Mouse (Mus musculus): ENCODE data around the gene Omp. TPM values are rescaled to one million over a fixed set of nuclear protein-coding genes. Genes with fewer than 3 reads are reported as not detected.
A peak's percentile ranks its signal among the peaks of the same experiment; 100 is the strongest.

The Omp gene
- total RNA-seq (2014; rRNA removed) = 0.07 and 0.47 TPM in 2 replicates
- 0.48 and 0.49 TPM in 2 replicates for polyA plus RNA-seq (2015; fragmentation: Nextera tagmentation; extraction: Ambion mirVana)

- H3K4me2 ChIP-seq (ENCODE audit: low read depth, low read length) = no peak within 1 kb of the TSS
- no peaks in the 10 kb centered on the region for H3K36me3 ChIP-seq (ENCODE audit: insufficient read depth, low read length)
- DNase-seq (ENCODE audit: low spot score) (no peak), ATAC-seq (no peak)
- no peak within 1 kb of the TSS for H3K9ac ChIP-seq (replicated peaks; ENCODE audit: low read length)
- 88% methylated on average over 5 of the region's 5 CpGs for WGBS
- no peaks in the 10 kb centered on the region for H3K9me3 ChIP-seq (ENCODE audit: low read length)
- H3K27ac ChIP-seq = no peak within 1 kb of the TSS
- H3K4me1 ChIP-seq (ENCODE audit: insufficient read depth, low read length) = 0 out of 2 replicates have a peak, but pooled peaks cover 5% of the 10 kb centered on the region
- no peaks in the 10 kb centered on the region for H3K27me3 ChIP-seq (ENCODE audit: insufficient read depth, low read length)
- no peak for TF ChIP-seq CTCF (IDR thresholded peaks at IDR 0.05; ENCODE audit: low read depth)
- no peak within 1 kb of the TSS for H3K4me3 ChIP-seq (ENCODE audit: low read length)
Observed at GRCm38 (mm10) chr7:98145402-98145801, at the start of gene Omp. Omp (minus strand) TSS chr7:98145502.

- WGBS = 2% methylated on average over 61 of the region's 61 CpGs
- H3K4me1 ChIP-seq (ENCODE audit: insufficient read depth, low read length) = 0 out of 2 replicates have a peak, but pooled peaks cover 3% of the 10 kb centered on the region
- H3K27ac ChIP-seq = no peak overlapping the region
- peaks cover 19% of the 10 kb centered on the region for H3K27me3 ChIP-seq (ENCODE audit: insufficient read depth, low read length)
- TF ChIP-seq CTCF (IDR thresholded peaks at IDR 0.05; ENCODE audit: low read depth) = no peak
- ATAC-seq (peak; percentile 72), DNase-seq (ENCODE audit: low spot score) (peak; percentile 57)
- H3K9me3 ChIP-seq (ENCODE audit: low read length) = no peaks in the 10 kb centered on the region
- H3K9ac ChIP-seq (replicated peaks; ENCODE audit: low read length) = peak overlapping the region; percentile 40; the same call in 1 of the 2 replicates
- peak overlapping the region; percentile 38 for H3K4me3 ChIP-seq (ENCODE audit: low read length)
- H3K36me3 ChIP-seq (ENCODE audit: insufficient read depth, low read length) = no peaks in the 10 kb centered on the region
- H3K4me2 ChIP-seq (ENCODE audit: low read depth, low read length) = peak overlapping the region; percentile 70
Observed at GRCm38 (mm10) chr7:98194026-98194792, 48.9 kb upstream of the Omp start.

GRCm38 (mm10) chr7:98193515-98194025 is 48.3 kb upstream of the Omp start:
- Histone ChIP-seq H3K27me3 (ENCODE audit: insufficient read depth, low read length) (peaks cover 19% of the 10 kb centered on the region), H3K4me3 (ENCODE audit: low read length) (peak overlapping the region; percentile 38), H3K4me2 (ENCODE audit: low read depth, low read length) (peak overlapping the region; percentile 70), H3K9me3 (ENCODE audit: low read length) (no peaks in the 10 kb centered on the region), H3K36me3 (ENCODE audit: insufficient read depth, low read length) (no peaks in the 10 kb centered on the region), H3K27ac (no peak overlapping the region), H3K9ac (replicated peaks; ENCODE audit: low read length) (peak overlapping the region; percentile 40; the same call in 1 of the 2 replicates), H3K4me1 (ENCODE audit: insufficient read depth, low read length) (0 out of 2 replicates have a peak, but pooled peaks cover 3% of the 10 kb centered on the region)
- WGBS = 2% methylated on average over 36 of the region's 36 CpGs
- DNase-seq (ENCODE audit: low spot score) = peak; percentile 71
- peak; percentile 78 for ATAC-seq
- TF ChIP-seq CTCF (IDR thresholded peaks at IDR 0.05; ENCODE audit: low read depth) = peak; percentile 71

GRCm38 (mm10) chr7:98191571-98192250 is 46.4 kb upstream of the Omp start:
- Histone ChIP-seq H3K4me3 (ENCODE audit: low read length) (no peak overlapping the region), H3K27me3 (ENCODE audit: insufficient read depth, low read length) (peaks cover 19% of the 10 kb centered on the region), H3K36me3 (ENCODE audit: insufficient read depth, low read length) (no peaks in the 10 kb centered on the region), H3K27ac (no peak overlapping the region), H3K9me3 (ENCODE audit: low read length) (no peaks in the 10 kb centered on the region), H3K4me1 (ENCODE audit: insufficient read depth, low read length) (0 out of 2 replicates have a peak, but pooled peaks cover 3% of the 10 kb centered on the region), H3K9ac (replicated peaks; ENCODE audit: low read length) (no peak overlapping the region), H3K4me2 (ENCODE audit: low read depth, low read length) (no peak overlapping the region)
- peak; percentile 23 for DNase-seq (ENCODE audit: low spot score)
- ATAC-seq = no peak
- WGBS = 72% methylated on average over 17 of the region's 17 CpGs
- peak; percentile 55 for TF ChIP-seq CTCF (IDR thresholded peaks at IDR 0.05; ENCODE audit: low read depth)

- H3K9ac ChIP-seq (replicated peaks; ENCODE audit: low read length) = no peak overlapping the region
- H3K27me3 ChIP-seq (ENCODE audit: insufficient read depth, low read length) = peaks cover 14% of the 10 kb centered on the region
- no peak overlapping the region for H3K4me3 ChIP-seq (ENCODE audit: low read length)
- no peak overlapping the region for H3K27ac ChIP-seq
- DNase-seq (ENCODE audit: low spot score) (peak; percentile 54), ATAC-seq (no peak)
- TF ChIP-seq CTCF (IDR thresholded peaks at IDR 0.05; ENCODE audit: low read depth) = peak; percentile 43
- 93% methylated on average over 1 of the region's 1 CpGs for WGBS
- 0 out of 2 replicates have a peak, but pooled peaks cover 3% of the 10 kb centered on the region for H3K4me1 ChIP-seq (ENCODE audit: insufficient read depth, low read length)
- H3K36me3 ChIP-seq (ENCODE audit: insufficient read depth, low read length) = no peaks in the 10 kb centered on the region
- H3K4me2 ChIP-seq (ENCODE audit: low read depth, low read length) = no peak overlapping the region
- H3K9me3 ChIP-seq (ENCODE audit: low read length) = no peaks in the 10 kb centered on the region
Observed at GRCm38 (mm10) chr7:98190578-98190977, 45.3 kb upstream of the Omp start.

- Histone ChIP-seq H3K27me3 (ENCODE audit: insufficient read depth, low read length) (peaks cover 9% of the 10 kb centered on the region), H3K36me3 (ENCODE audit: insufficient read depth, low read length) (no peaks in the 10 kb centered on the region), H3K27ac (no peak overlapping the region), H3K9me3 (ENCODE audit: low read length) (no peaks in the 10 kb centered on the region), H3K9ac (replicated peaks; ENCODE audit: low read length) (no peak overlapping the region), H3K4me1 (ENCODE audit: insufficient read depth, low read length) (0 out of 2 replicates have a peak, but pooled peaks cover 3% of the 10 kb centered on the region), H3K4me2 (ENCODE audit: low read depth, low read length) (no peak overlapping the region), H3K4me3 (ENCODE audit: low read length) (no peak overlapping the region)
- no peak for TF ChIP-seq CTCF (IDR thresholded peaks at IDR 0.05; ENCODE audit: low read depth)
- DNase-seq (ENCODE audit: low spot score) (no peak), ATAC-seq (no peak)
- 52% methylated on average over 3 of the region's 3 CpGs for WGBS
Observed at GRCm38 (mm10) chr7:98189745-98190144, 44.4 kb upstream of the Omp start.
